Mouse (Mus musculus): ENCODE measurements at regions not wholly inside any gene's neighbourhood (a gene's known extent, or its start where the extent isn't known, plus 50 kb on each side); places are given as distances from the start of the nearest gene placed in this dataset.
"Not testable (repeated sequence)": the region's sequence is repeated elsewhere in the genome, so short reads cannot be mapped to it uniquely, and the experiment has no call there.

- H3K4me2 ChIP-seq (replicated peaks): no peak overlapping the region
- no peaks in the 10 kb centered on the region for H3K36me3 ChIP-seq
- peaks cover 13% of the 10 kb centered on the region for H3K4me1 ChIP-seq
- ATAC-seq (ENCODE audit: low FRiP score): peak; percentile 87
- no peaks in the 10 kb centered on the region for H3K9me3 ChIP-seq (replicated peaks)
- WGBS: 50% methylated on average over 5 of the region's 5 CpGs
- H3K27ac ChIP-seq: peak overlapping the region; percentile 4
- no peaks in the 10 kb centered on the region for H3K27me3 ChIP-seq
- H3K4me3 ChIP-seq: no peak overlapping the region
- H3K9ac ChIP-seq: no peak overlapping the region
Measured at GRCm38 (mm10) chr6:101669118-101669845, 291.6 kb upstream of the Pdzrn3 start.

DNA sequence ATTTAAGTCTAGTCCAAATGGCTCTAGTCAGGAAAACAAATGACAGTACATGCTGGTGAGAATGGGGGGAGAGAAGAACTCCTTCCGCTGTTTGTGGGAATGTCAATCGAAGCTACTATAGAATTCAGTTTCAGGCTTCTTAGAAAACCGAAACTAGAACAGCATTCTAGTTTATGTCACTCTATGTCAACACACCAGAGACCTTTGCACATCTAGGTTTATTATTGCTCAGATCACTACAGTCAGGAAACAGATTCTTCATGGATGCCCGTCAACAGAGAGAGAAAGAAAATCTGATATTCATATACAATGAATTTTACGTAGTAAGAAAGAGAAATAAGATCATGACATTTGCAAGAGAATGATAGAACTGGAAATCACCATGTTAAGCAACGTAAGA lies 276.7 kb upstream of the Pdzrn3 start:
- no peak overlapping the region for H3K27ac ChIP-seq
- no peak overlapping the region for H3K9ac ChIP-seq
- no peaks in the 10 kb centered on the region for H3K9me3 ChIP-seq (replicated peaks)
- no peaks in the 10 kb centered on the region for H3K4me1 ChIP-seq
- no peak overlapping the region for H3K4me3 ChIP-seq
- no peak for ATAC-seq (ENCODE audit: low FRiP score)
- no peaks in the 10 kb centered on the region for H3K36me3 ChIP-seq
- 88% methylated on average over 6 of the region's 6 CpGs for WGBS
- H3K27me3 ChIP-seq: no peaks in the 10 kb centered on the region
- no peak overlapping the region for H3K4me2 ChIP-seq (replicated peaks)

DNA sequence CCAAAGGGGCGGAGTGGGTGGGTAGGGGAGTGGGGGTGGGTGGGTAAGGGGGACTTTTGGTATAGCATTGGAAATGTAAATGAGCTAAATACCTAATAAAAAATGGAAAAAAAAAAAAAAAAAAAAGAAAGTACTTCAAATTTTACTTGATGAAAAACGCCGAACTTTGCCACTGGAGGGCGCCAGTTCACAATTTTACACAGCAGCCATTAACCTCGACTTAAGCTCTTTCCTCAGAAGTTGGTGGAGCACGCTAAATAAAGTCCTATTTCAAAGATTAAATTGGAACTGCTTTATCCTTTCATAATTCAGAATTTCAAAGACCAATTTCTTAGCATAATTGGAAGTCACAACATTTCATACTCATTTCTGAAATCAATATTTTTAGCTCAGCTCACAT lies 272.7 kb upstream of the Pdzrn3 start:
- not testable (repeated sequence) for H3K4me2 ChIP-seq (replicated peaks); H3K27me3 ChIP-seq; H3K9ac ChIP-seq; ATAC-seq (ENCODE audit: low FRiP score); H3K4me1 ChIP-seq; H3K4me3 ChIP-seq; H3K36me3 ChIP-seq; H3K27ac ChIP-seq; H3K9me3 ChIP-seq (replicated peaks)
- WGBS: 13% methylated on average over 5 of the region's 6 CpGs

- Histone ChIP-seq H3K4me2 (replicated peaks) (no peak overlapping the region), H3K27ac (no peak overlapping the region), H3K9me3 (replicated peaks) (no peaks in the 10 kb centered on the region), H3K36me3 (no peaks in the 10 kb centered on the region), H3K4me1 (no peaks in the 10 kb centered on the region), H3K27me3 (no peaks in the 10 kb centered on the region), H3K4me3 (no peak overlapping the region), H3K9ac (no peak overlapping the region)
- 0 out of 2 replicates have a peak, but pooled peaks have one; percentile 29 for ATAC-seq (ENCODE audit: low FRiP score)
- WGBS: 64% methylated on average over 1 of the region's 1 CpGs
Measured at GRCm38 (mm10) chr6:101617295-101617694, 239.6 kb upstream of the Pdzrn3 start.

GRCm38 (mm10) chr6:101616776-101617175 lies 239.1 kb upstream of the Pdzrn3 start:
- H3K27ac ChIP-seq: no peak overlapping the region
- H3K4me2 ChIP-seq (replicated peaks): no peak overlapping the region
- H3K9me3 ChIP-seq (replicated peaks): no peaks in the 10 kb centered on the region
- H3K27me3 ChIP-seq: no peaks in the 10 kb centered on the region
- H3K4me1 ChIP-seq: no peaks in the 10 kb centered on the region
- 50% methylated on average over 3 of the region's 3 CpGs for WGBS
- no peak overlapping the region for H3K9ac ChIP-seq
- no peaks in the 10 kb centered on the region for H3K36me3 ChIP-seq
- ATAC-seq (ENCODE audit: low FRiP score): 0 out of 2 replicates have a peak, but pooled peaks have one; percentile 13
- H3K4me3 ChIP-seq: no peak overlapping the region

DNA sequence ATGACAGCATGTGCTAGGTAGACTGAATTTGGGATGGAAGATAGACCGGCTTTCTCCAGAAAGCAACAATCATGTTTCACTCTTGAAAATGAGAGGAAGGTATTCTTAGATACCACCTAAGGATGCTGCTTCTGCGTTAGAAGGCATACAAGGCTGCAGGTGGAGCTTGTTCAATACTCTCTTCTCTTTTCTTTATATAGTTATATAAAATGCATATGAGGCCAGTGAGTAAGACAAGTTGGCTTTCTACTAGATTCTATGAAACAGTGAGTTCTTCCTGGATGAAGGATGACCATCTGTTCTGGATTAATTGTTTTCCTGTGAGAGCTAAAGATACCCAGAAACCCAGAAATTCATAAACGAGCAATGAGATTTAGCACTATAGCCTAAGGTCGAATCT lies 231.3 kb upstream of the Pdzrn3 start:
- WGBS: 92% methylated on average over 4 of the region's 4 CpGs

DNA sequence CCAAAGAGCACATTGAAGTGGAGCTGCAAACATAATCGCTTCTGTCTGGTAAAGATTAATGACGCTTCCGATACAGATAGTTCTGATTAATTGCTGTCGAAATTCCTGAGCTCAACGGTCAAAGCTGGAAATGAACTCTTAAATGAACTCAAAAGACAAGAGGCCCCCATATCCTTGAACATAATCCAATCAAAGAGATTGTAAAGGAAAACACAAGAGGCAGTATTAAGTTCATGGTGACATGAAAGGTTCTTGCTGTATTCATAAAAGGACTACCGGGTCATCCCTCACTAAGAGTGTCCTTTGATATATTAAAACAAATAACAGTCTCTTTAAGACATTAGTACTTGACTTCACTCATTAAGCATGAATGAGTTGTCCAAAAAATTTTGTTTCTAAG lies 225.4 kb upstream of the Pdzrn3 start:
- H3K4me2 ChIP-seq (replicated peaks): no peak overlapping the region
- H3K36me3 ChIP-seq: no peaks in the 10 kb centered on the region
- ATAC-seq (ENCODE audit: low FRiP score): no peak
- H3K9ac ChIP-seq: no peak overlapping the region
- no peak overlapping the region for H3K4me3 ChIP-seq
- no peaks in the 10 kb centered on the region for H3K27me3 ChIP-seq
- 69% methylated on average over 6 of the region's 6 CpGs for WGBS
- H3K27ac ChIP-seq: no peak overlapping the region
- H3K9me3 ChIP-seq (replicated peaks): no peaks in the 10 kb centered on the region
- H3K4me1 ChIP-seq: no peaks in the 10 kb centered on the region

More for the DNA sequence above, 231.3 kb upstream of the Pdzrn3 start:
- Histone ChIP-seq H3K4me3 (no peak overlapping the region), H3K27me3 (no peaks in the 10 kb centered on the region), H3K4me2 (replicated peaks) (no peak overlapping the region), H3K4me1 (no peaks in the 10 kb centered on the region), H3K9ac (no peak overlapping the region), H3K27ac (no peak overlapping the region), H3K9me3 (replicated peaks) (no peaks in the 10 kb centered on the region), H3K36me3 (no peaks in the 10 kb centered on the region)
- no peak for ATAC-seq (ENCODE audit: low FRiP score)

DNA sequence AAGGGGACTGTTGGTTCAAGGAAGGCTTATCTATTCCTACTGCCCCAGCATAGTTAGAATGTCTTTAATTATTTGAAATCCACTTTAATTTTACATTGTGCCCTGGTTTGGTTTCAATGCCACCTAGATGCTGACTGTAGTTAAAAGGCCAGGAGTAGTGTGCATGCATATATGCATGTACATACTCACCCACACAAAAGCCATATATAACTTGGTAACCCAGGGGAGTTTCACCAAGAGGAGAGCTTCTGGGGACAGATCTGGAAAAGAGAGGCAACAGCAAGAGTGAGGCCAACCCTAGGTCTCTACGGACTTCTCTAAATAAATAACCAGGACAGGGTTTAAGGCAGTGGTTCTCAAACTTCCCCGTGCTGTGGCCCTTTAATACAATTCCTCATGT lies 219.3 kb upstream of the Pdzrn3 start:
- Histone ChIP-seq H3K9ac (no peak overlapping the region), H3K36me3 (no peaks in the 10 kb centered on the region), H3K4me2 (replicated peaks) (no peak overlapping the region), H3K9me3 (replicated peaks) (no peaks in the 10 kb centered on the region), H3K27ac (no peak overlapping the region), H3K4me3 (no peak overlapping the region), H3K4me1 (no peaks in the 10 kb centered on the region), H3K27me3 (no peaks in the 10 kb centered on the region)
- no peak for ATAC-seq (ENCODE audit: low FRiP score)
- 85% methylated on average over 2 of the region's 2 CpGs for WGBS

DNA sequence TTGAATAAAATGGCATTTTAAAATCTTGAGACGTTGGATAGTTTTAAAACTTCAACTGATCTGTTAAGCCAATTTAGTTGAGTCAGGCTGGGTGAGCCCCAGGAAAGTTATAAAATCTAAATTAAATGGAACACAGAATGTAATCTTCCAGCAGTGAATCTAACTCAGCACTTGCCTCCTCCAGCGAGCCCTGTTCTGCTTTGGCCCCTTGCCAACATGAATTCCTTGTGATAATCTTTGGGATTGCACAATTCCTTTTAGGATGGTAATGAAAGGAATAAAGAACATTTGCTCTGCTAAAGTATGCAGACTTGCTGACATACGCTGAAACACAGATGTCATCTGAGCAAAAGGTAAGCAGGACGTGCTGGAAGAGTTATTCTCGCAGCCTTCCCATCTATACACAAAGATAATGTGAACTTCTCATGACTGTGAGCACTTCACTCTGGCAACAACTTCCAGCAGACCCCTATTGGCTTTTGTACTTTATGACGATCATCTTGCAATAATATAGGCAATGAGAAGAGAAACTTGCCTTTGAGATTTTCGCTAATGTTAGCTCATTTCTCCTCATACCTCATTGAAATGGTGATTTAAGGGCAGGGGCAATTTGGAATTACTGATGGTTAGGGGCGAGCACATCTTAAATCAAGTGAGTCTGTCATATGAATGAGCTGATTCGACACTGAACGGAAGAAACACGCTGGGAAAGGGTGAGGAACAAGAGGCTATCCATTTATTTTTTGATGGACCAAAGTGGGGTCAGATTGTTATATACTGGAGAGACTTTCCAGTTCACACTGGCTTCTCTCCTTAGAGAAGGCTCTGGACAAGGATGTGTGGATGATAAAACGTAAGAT lies 216.3 kb upstream of the Pdzrn3 start:
- WGBS: 74% methylated on average over 12 of the region's 12 CpGs
- Histone ChIP-seq H3K4me1 (no peaks in the 10 kb centered on the region), H3K4me2 (replicated peaks) (no peak overlapping the region), H3K9ac (no peak overlapping the region), H3K4me3 (no peak overlapping the region), H3K36me3 (no peaks in the 10 kb centered on the region), H3K27ac (no peak overlapping the region), H3K27me3 (no peaks in the 10 kb centered on the region), H3K9me3 (replicated peaks) (no peaks in the 10 kb centered on the region)
- no peak for ATAC-seq (ENCODE audit: low FRiP score)

GRCm38 (mm10) chr6:101585871-101586270 lies 208.2 kb upstream of the Pdzrn3 start:
- no peaks in the 10 kb centered on the region for H3K9me3 ChIP-seq (replicated peaks)
- H3K4me1 ChIP-seq: no peaks in the 10 kb centered on the region
- H3K36me3 ChIP-seq: no peaks in the 10 kb centered on the region
- WGBS: 77% methylated on average over 16 of the region's 16 CpGs
- H3K4me3 ChIP-seq: no peak overlapping the region
- no peaks in the 10 kb centered on the region for H3K27me3 ChIP-seq
- H3K4me2 ChIP-seq (replicated peaks): no peak overlapping the region
- H3K9ac ChIP-seq: no peak overlapping the region
- no peak overlapping the region for H3K27ac ChIP-seq
- ATAC-seq (ENCODE audit: low FRiP score): no peak

DNA sequence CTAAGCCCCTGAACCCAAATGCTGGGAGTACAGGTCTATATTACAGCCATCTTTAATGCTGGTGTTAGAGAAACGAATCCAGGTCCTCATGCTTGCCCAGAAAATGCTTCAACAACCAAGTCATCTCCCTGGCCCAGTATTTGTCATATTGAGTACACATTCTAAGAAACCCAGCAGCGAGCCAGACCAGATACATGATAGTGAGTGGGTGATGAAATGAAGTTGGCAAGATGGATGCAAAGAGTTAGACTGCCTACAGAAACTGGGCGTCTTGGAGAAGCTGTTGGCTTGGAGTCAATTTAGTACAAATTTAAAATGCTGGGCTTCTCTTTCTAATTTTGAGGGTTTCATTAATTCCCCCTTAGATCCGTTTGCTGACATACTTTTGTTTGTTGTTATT lies 203.1 kb upstream of the Pdzrn3 start:
- 90% methylated on average over 4 of the region's 4 CpGs for WGBS
- H3K4me2 ChIP-seq (replicated peaks): no peak overlapping the region
- ATAC-seq (ENCODE audit: low FRiP score): no peak

GRCm38 (mm10) chr6:101556096-101556495 lies 178.4 kb upstream of the Pdzrn3 start:
- no peaks in the 10 kb centered on the region for H3K27me3 ChIP-seq
- no peak overlapping the region for H3K9ac ChIP-seq
- H3K4me3 ChIP-seq: no peak overlapping the region
- H3K4me2 ChIP-seq (replicated peaks): no peak overlapping the region
- no peaks in the 10 kb centered on the region for H3K36me3 ChIP-seq
- WGBS: 94% methylated on average over 1 of the region's 1 CpGs
- no peak overlapping the region for H3K27ac ChIP-seq
- no peaks in the 10 kb centered on the region for H3K9me3 ChIP-seq (replicated peaks)
- ATAC-seq (ENCODE audit: low FRiP score): no peak
- H3K4me1 ChIP-seq: 0 out of 2 replicates have a peak, but pooled peaks cover 1% of the 10 kb centered on the region

More for the DNA sequence above, 203.1 kb upstream of the Pdzrn3 start:
- Histone ChIP-seq H3K27me3 (no peaks in the 10 kb centered on the region), H3K4me3 (no peak overlapping the region), H3K4me1 (no peaks in the 10 kb centered on the region), H3K27ac (no peak overlapping the region), H3K9me3 (replicated peaks) (no peaks in the 10 kb centered on the region), H3K36me3 (no peaks in the 10 kb centered on the region), H3K9ac (no peak overlapping the region)
